Comparison of ENCODE assay signal across 8 mouse cellular contexts in the genomic region with DNA sequence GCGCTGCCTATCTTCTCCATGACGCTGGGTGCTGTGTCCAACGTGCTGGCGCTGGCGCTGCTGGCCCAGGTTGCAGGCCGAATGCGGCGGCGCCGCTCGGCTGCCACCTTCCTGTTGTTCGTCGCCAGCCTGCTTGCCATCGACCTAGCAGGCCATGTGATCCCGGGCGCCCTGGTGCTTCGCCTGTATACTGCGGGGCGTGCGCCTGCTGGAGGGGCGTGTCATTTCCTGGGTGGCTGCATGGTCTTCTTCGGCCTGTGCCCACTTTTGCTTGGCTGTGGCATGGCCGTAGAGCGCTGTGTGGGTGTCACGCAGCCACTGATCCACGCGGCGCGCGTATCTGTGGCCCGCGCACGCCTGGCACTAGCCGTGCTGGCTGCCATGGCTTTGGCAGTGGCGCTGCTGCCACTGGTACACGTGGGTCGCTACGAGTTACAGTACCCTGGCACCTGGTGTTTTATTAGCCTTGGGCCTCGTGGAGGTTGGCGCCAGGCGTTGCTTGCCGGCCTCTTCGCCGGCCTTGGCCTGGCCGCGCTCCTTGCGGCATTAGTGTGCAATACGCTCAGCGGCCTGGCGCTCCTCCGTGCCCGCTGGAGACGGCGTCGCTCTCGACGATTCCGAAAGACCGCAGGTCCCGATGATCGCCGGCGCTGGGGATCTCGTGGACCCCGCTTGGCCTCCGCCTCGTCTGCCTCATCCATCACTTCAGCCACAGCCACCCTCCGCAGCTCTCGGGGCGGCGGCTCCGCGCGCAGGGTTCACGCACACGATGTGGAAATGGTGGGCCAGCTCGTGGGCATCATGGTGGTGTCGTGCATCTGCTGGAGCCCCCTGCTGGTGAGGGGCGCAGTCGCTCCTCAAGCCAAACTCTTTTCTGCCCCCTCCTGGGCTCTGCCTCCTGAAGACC. TPM values are rescaled to one million over a fixed set of nuclear protein-coding genes. Genes with fewer than 3 reads are reported as not detected.
DNase-seq lines count a peak whose midpoint lies in the region; ATAC-seq and TF ChIP-seq lines count a peak whose summit lies in the region.

No protein-coding gene starts in this region.

- no peak overlapping the region for H3K27ac ChIP-seq in MEL (ENCODE audit: control insufficient read depth, low read depth, low read length)
- peak overlapping the region; percentile 47; the same call in 1 of the 2 replicates for H3K27ac ChIP-seq in kidney, postnatal 0 days
- H3K27ac ChIP-seq in lung, postnatal 0 days (ENCODE audit: low read length) = no peak overlapping the region

- peaks cover 0 to 4% of the 10 kb centered on the region in 2 experiments; a peak in 2 of 4 replicates for H3K36me3 ChIP-seq in MEL (ENCODE audit: control insufficient read depth in 1 of 2, insufficient read depth in 2 of 2, low read length in 2 of 2)
- H3K36me3 ChIP-seq in kidney, postnatal 0 days (ENCODE audit: insufficient read depth, low read length) = peaks cover 37% of the 10 kb centered on the region
- H3K36me3 ChIP-seq in lung, postnatal 0 days (ENCODE audit: insufficient read depth, low read length) = peaks cover 34% of the 10 kb centered on the region

- 29% methylated on average over 79 of the region's 80 CpGs for WGBS in kidney, postnatal 0 days
- WGBS in lung, postnatal 0 days = 20% methylated on average over 78 of the region's 80 CpGs

- peak; percentile 33 to 72 (median 71); a peak in 5 of 6 replicates for TF ChIP-seq CTCF in MEL (IDR thresholded peaks at IDR 0.05 in 2 of 3, conservative IDR thresholded peaks at IDR 0.05 in 1 of 3; ENCODE audit: control insufficient read depth in 1 of 3, insufficient read depth in 1 of 3, low read depth in 2 of 3, low read length in 3 of 3, poor library complexity in 1 of 3, severe bottlenecking in 1 of 3)
- TF ChIP-seq CTCF in kidney, postnatal 0 days (IDR thresholded peaks at IDR 0.05; ENCODE audit: low read depth) = peak; percentile 90
- peak; percentile 95 for TF ChIP-seq CTCF in lung, postnatal 0 days (IDR thresholded peaks at IDR 0.05)

- DNase-seq in B cell, adult 2 months = peak; percentile 68 to 69
- DNase-seq in MEL (ENCODE audit: low read depth, low spot score) (peak; percentile 35), MN1 (ENCODE audit: low spot score) (no peak)
- DNase-seq in cerebellum, postnatal 36 days = peak; percentile 44 to 47
- peak; percentile 58 to 70 for DNase-seq in gastrocnemius, postnatal 4 days (ENCODE audit: low spot score in 2 of 2)
- peak; percentile 91 for DNase-seq in kidney, postnatal 0 days (ENCODE audit: low spot score)
- peak; percentile 82 for DNase-seq in lung, postnatal 0 days (ENCODE audit: low spot score)
- DNase-seq in right cerebral cortex, adult 2 months (ENCODE audit: low spot score in 2 of 2) = peak; percentile 22 to 44

- no peak for TF ChIP-seq POLR2A in MEL (IDR thresholded peaks at IDR 0.05; ENCODE audit: control insufficient read depth in 1 of 2, insufficient read depth in 1 of 2, low read depth in 1 of 2, low read length in 2 of 2, poor library complexity in 1 of 2)

- no peak overlapping the region for H3K4me3 ChIP-seq in MEL (ENCODE audit: control insufficient read depth in 1 of 2, insufficient read depth in 1 of 2, low read depth in 2 of 2, low read length in 2 of 2)
- H3K4me3 ChIP-seq in kidney, postnatal 0 days (replicated peaks; ENCODE audit: low read depth, low read length) = peak overlapping the region; percentile 27
- H3K4me3 ChIP-seq in lung, postnatal 0 days (ENCODE audit: low read depth, low read length) = peak overlapping the region; percentile 23

- no peak for TF ChIP-seq RAD21 in MEL (IDR thresholded peaks at IDR 0.05; ENCODE audit: low read depth, low read length)

- peak overlapping the region; percentile 60 for H3K4me2 ChIP-seq in kidney, postnatal 0 days (ENCODE audit: low read length)
- peak overlapping the region; percentile 53 for H3K4me2 ChIP-seq in lung, postnatal 0 days (replicated peaks; ENCODE audit: low read depth, low read length)

- TF ChIP-seq EP300 in MEL (IDR thresholded peaks at IDR 0.05; ENCODE audit: low read depth in 1 of 2, low read length in 2 of 2) = no peak
- no peak for TF ChIP-seq EP300 in lung, postnatal 0 days (IDR thresholded peaks at IDR 0.05)

- no peak overlapping the region for H3K9ac ChIP-seq in MEL (ENCODE audit: control insufficient read depth, low read depth, low read length, poor library complexity, severe bottlenecking)
- peak overlapping the region; percentile 45 for H3K9ac ChIP-seq in kidney, postnatal 0 days (ENCODE audit: low read depth, low read length)
- no peak overlapping the region; the same call in 1 of the 2 replicates for H3K9ac ChIP-seq in lung, postnatal 0 days (replicated peaks; ENCODE audit: low read depth)

- H3K4me1 ChIP-seq in MEL (ENCODE audit: control insufficient read depth in 1 of 2, insufficient read depth in 2 of 2, low read length in 2 of 2) = 0 out of 4 replicates have a peak, but pooled peaks cover 0 to 6% of the 10 kb centered on the region in 2 experiments
- H3K4me1 ChIP-seq in kidney, postnatal 0 days (replicated peaks; ENCODE audit: insufficient read depth, low read length) = peaks cover 34% of the 10 kb centered on the region
- peaks cover 24% of the 10 kb centered on the region for H3K4me1 ChIP-seq in lung, postnatal 0 days (ENCODE audit: insufficient read depth, low read depth, low read length)

- peak; percentile 26 for ATAC-seq in kidney, postnatal 0 days (replicated peaks; ENCODE audit: low FRiP score, low read depth)
- peak; percentile 48 for ATAC-seq in lung, postnatal 0 days

- H3K27me3 ChIP-seq in MEL (ENCODE audit: control insufficient read depth in 1 of 2, insufficient read depth in 2 of 2, low read length in 2 of 2) = no peaks in the 10 kb centered on the region
- no peaks in the 10 kb centered on the region for H3K27me3 ChIP-seq in kidney, postnatal 0 days (ENCODE audit: insufficient read depth, low read length)
- no peaks in the 10 kb centered on the region for H3K27me3 ChIP-seq in lung, postnatal 0 days (replicated peaks; ENCODE audit: insufficient read depth, low read length)

- H3K9me3 ChIP-seq in MEL (replicated peaks; ENCODE audit: insufficient read depth, low read length) = no peaks in the 10 kb centered on the region
- H3K9me3 ChIP-seq in kidney, postnatal 0 days (replicated peaks; ENCODE audit: low read length) = no peaks in the 10 kb centered on the region
- no peaks in the 10 kb centered on the region for H3K9me3 ChIP-seq in lung, postnatal 0 days (ENCODE audit: low read length)

- H3K79me2 ChIP-seq in MEL (ENCODE audit: control insufficient read depth, insufficient read depth, low read length, poor library complexity) = no peaks in the 10 kb centered on the region

TF ChIP-seq in MEL, 35 proteins besides CTCF, POLR2A, EP300 and RAD21:
- TF ChIP-seq UBTF (IDR thresholded peaks at IDR 0.05; ENCODE audit: borderline replicate concordance, insufficient read depth, low read depth, low read length) (no peak), ELF1 (IDR thresholded peaks at IDR 0.05; ENCODE audit: low read depth, low read length) (no peak), MYC (IDR thresholded peaks at IDR 0.05; ENCODE audit: low read depth, low read length) (no peak), NELFE (IDR thresholded peaks at IDR 0.05; ENCODE audit: low read depth, low read length) (no peak), MEF2A (IDR thresholded peaks at IDR 0.05; ENCODE audit: extremely low read depth, insufficient replicate concordance, low read depth, low read length, poor library complexity, severe bottlenecking) (no peak), BHLHE40 (IDR thresholded peaks at IDR 0.05; ENCODE audit: borderline replicate concordance, low read depth, low read length) (no peak), KAT2A (conservative IDR thresholded peaks at IDR 0.05; ENCODE audit: low read depth, low read length) (no peak), ZC3H11A (IDR thresholded peaks at IDR 0.05; ENCODE audit: low read depth, low read length) (no peak), MAX (IDR thresholded peaks at IDR 0.05; ENCODE audit: low read length) (no peak), NRF1 (IDR thresholded peaks at IDR 0.05; ENCODE audit: insufficient read depth, low read depth, low read length, poor library complexity, severe bottlenecking) (no peak), RCOR1 (IDR thresholded peaks at IDR 0.05; ENCODE audit: low read depth, low read length) (no peak), USF1 (IDR thresholded peaks at IDR 0.05; ENCODE audit: low read depth, low read length) (no peak), HCFC1 (IDR thresholded peaks at IDR 0.05; ENCODE audit: low read depth, low read length) (no peak), POLR2AphosphoS2 (IDR thresholded peaks at IDR 0.05; ENCODE audit: low read length) (no peak)

RNA-seq across cellular contexts. Expression of gene Ptger1, which starts 1.8 kb away (rescaled TPM):
- total RNA-seq in MEL (2012; rRNA removed) = 2.6 and 4.0 TPM in 2 replicates
- polyA plus RNA-seq in MEL (2012; ENCODE audit: insufficient read depth in 1 of 2, insufficient read length in 2 of 2, low read depth in 1 of 2, low replicate concordance in 2 of 2, missing spikeins in 1 of 2) = 1 to 10 TPM in 1 of 2 experiments, not detected in 1; 3.1 TPM
- total RNA-seq in gastrocnemius, postnatal 4 days (2021) = under 1 TPM; 0.49 to 0.98 TPM
- polyA plus RNA-seq in kidney, postnatal 0 days (2015; fragmentation: Nextera tagmentation; extraction: Ambion mirVana) = 9.4 and 9.8 TPM in 2 replicates
- polyA plus RNA-seq in lung, postnatal 0 days (2015; fragmentation: Nextera tagmentation; extraction: Ambion mirVana) = 1.3 and 1.4 TPM in 2 replicates

RNA-seq across cellular contexts. Expression of gene Gipc1, which starts 15.8 kb away (rescaled TPM):
- 34.3 and 38.6 TPM in 2 replicates for total RNA-seq in MEL (2012; rRNA removed)
- polyA plus RNA-seq in MEL (2012; ENCODE audit: insufficient read depth in 1 of 2, insufficient read length in 2 of 2, low read depth in 1 of 2, low replicate concordance in 2 of 2, missing spikeins in 1 of 2) = 10 to 100 TPM in 1 of 2 experiments, not detected in 1; 70.7 TPM
- 10 to 100 TPM; 42.5 to 51.7 TPM for total RNA-seq in gastrocnemius, postnatal 4 days (2021)
- 197 and 212 TPM in 2 replicates for polyA plus RNA-seq in kidney, postnatal 0 days (2015; fragmentation: Nextera tagmentation; extraction: Ambion mirVana)
- 123 and 134 TPM in 2 replicates for polyA plus RNA-seq in lung, postnatal 0 days (2015; fragmentation: Nextera tagmentation; extraction: Ambion mirVana)

RNA-seq across cellular contexts. Expression of gene Pkn1, which starts 30.7 kb away (rescaled TPM):
- total RNA-seq in MEL (2012; rRNA removed) = 33.5 and 37.8 TPM in 2 replicates
- 10 to 100 TPM; 41.2 to 73.2 TPM for polyA plus RNA-seq in MEL (2012; ENCODE audit: insufficient read depth in 1 of 2, insufficient read length in 2 of 2, low read depth in 1 of 2, low replicate concordance in 2 of 2, missing spikeins in 1 of 2)
- 10 to 100 TPM; 56.6 to 60.0 TPM for total RNA-seq in gastrocnemius, postnatal 4 days (2021)
- polyA plus RNA-seq in kidney, postnatal 0 days (2015; fragmentation: Nextera tagmentation; extraction: Ambion mirVana) = 31.0 and 33.2 TPM in 2 replicates
- 32.2 and 34.4 TPM in 2 replicates for polyA plus RNA-seq in lung, postnatal 0 days (2015; fragmentation: Nextera tagmentation; extraction: Ambion mirVana)

RNA-seq across cellular contexts. Expression of gene Ddx39, which starts 46.7 kb away (rescaled TPM):
- total RNA-seq in MEL (2012; rRNA removed) = 279 and 361 TPM in 2 replicates
- 100 to 1,000 TPM; 272 to 304 TPM for polyA plus RNA-seq in MEL (2012; ENCODE audit: insufficient read depth in 1 of 2, insufficient read length in 2 of 2, low read depth in 1 of 2, low replicate concordance in 2 of 2, missing spikeins in 1 of 2)
- 10 to 100 TPM; 26.1 to 27.5 TPM for total RNA-seq in gastrocnemius, postnatal 4 days (2021)
- polyA plus RNA-seq in kidney, postnatal 0 days (2015; fragmentation: Nextera tagmentation; extraction: Ambion mirVana) = 110 and 128 TPM in 2 replicates
- 51.0 and 53.9 TPM in 2 replicates for polyA plus RNA-seq in lung, postnatal 0 days (2015; fragmentation: Nextera tagmentation; extraction: Ambion mirVana)

Comparison
In these comparisons a context has a peak if more than half of its experiments do, and no peak if none do; other contexts are left out.
1. H3K4me3 ChIP-seq: peak in kidney, postnatal 0 days (single experiment) and lung, postnatal 0 days (single experiment); none in MEL (0 of 2).
2. Peak in every context shown above with its lines, with median percentiles within 50 percentile points of each other: CTCF ChIP-seq.